Mouse (Mus musculus): Measurements from ENCODE around the gene Gatd1.

The Gatd1 gene

GRCm38 (mm10) chr7:141442199-141442598, 28.3 kb upstream of the Gatd1 start:
- DNase-seq (ENCODE audit: low read depth, low spot score): no peak

- DNase-seq (ENCODE audit: low read depth, low spot score): no peak
Measured at GRCm38 (mm10) chr7:141441460-141441859, 27.5 kb upstream of the Gatd1 start.

- no peak for DNase-seq (ENCODE audit: low read depth, low spot score)
Measured at GRCm38 (mm10) chr7:141440613-141441012, 26.7 kb upstream of the Gatd1 start.

GRCm38 (mm10) chr7:141439811-141440210, 25.9 kb upstream of the Gatd1 start:
- no peak for DNase-seq (ENCODE audit: low read depth, low spot score)

GRCm38 (mm10) chr7:141439140-141439679, 25.3 kb upstream of the Gatd1 start:
- no peak for DNase-seq (ENCODE audit: low read depth, low spot score)

GRCm38 (mm10) chr7:141438201-141438968, 24.4 kb upstream of the Gatd1 start:
- DNase-seq (ENCODE audit: low read depth, low spot score): no peak

GRCm38 (mm10) chr7:141437178-141438120, 23.5 kb upstream of the Gatd1 start, which contains the start of gene Slc25a22:
Gene Slc25a22, minus strand, starts transcription at chr7:141437892.
- peak; percentile 79 for DNase-seq (ENCODE audit: low read depth, low spot score)

GRCm38 (mm10) chr7:141436523-141436892, 22.6 kb upstream of the Gatd1 start:
- DNase-seq (ENCODE audit: low read depth, low spot score): no peak

GRCm38 (mm10) chr7:141435856-141436522, 22.1 kb upstream of the Gatd1 start:
- no peak for DNase-seq (ENCODE audit: low read depth, low spot score)

GRCm38 (mm10) chr7:141435129-141435855, 21.4 kb upstream of the Gatd1 start:
- no peak for DNase-seq (ENCODE audit: low read depth, low spot score)

GRCm38 (mm10) chr7:141434464-141434863, 20.5 kb upstream of the Gatd1 start:
- DNase-seq (ENCODE audit: low read depth, low spot score): no peak

- no peak for DNase-seq (ENCODE audit: low read depth, low spot score)
Measured at GRCm38 (mm10) chr7:141433517-141434400, 19.8 kb upstream of the Gatd1 start.

- no peak for DNase-seq (ENCODE audit: low read depth, low spot score)
Measured at GRCm38 (mm10) chr7:141432741-141433516, 19.0 kb upstream of the Gatd1 start.

- no peak for DNase-seq (ENCODE audit: low read depth, low spot score)
Measured at GRCm38 (mm10) chr7:141432186-141432611, 18.3 kb upstream of the Gatd1 start.

- DNase-seq (ENCODE audit: low read depth, low spot score): no peak
Measured at GRCm38 (mm10) chr7:141431434-141432185, 17.7 kb upstream of the Gatd1 start.

GRCm38 (mm10) chr7:141430585-141431240, 16.8 kb upstream of the Gatd1 start:
- no peak for DNase-seq (ENCODE audit: low read depth, low spot score)

GRCm38 (mm10) chr7:141429840-141430584, 16.1 kb upstream of the Gatd1 start:
- no peak for DNase-seq (ENCODE audit: low read depth, low spot score)

Measured in brain, embryonic 18.5 days (tissue).